Mouse (Mus musculus) intestine, embryonic 15.5 days (tissue): Measurements from ENCODE around the gene Cfap299. TPM values are rescaled to one million over a fixed set of nuclear protein-coding genes. Genes with fewer than 3 reads are reported as not detected.

Source experiments
- ATAC-seq: fragments of 200-750 bp; cut with Nextera tagmentation; 2 replicates; pipeline ENCODE4 v1.8.0; 2017; ENCODE audit warnings: moderate TSS enrichment, moderate library complexity
- H3K27ac ChIP-seq: fragments of 300-500 bp; sonication (generic); 2 replicates; pipeline ENCODE4 v1.5.1; 2015; ENCODE audit warnings: mild to moderate bottlenecking, inconsistent platforms
- H3K27me3 ChIP-seq: fragments of 300-500 bp; sonication (generic); replicated peaks from 2 replicates; pipeline ENCODE4 v1.6.1; 2015; ENCODE audit warnings: inconsistent platforms
- H3K36me3 ChIP-seq: fragments of 300-500 bp; sonication (generic); 2 replicates; pipeline ENCODE4 v1.6.1; 2015; ENCODE audit warnings: inconsistent platforms
- H3K4me1 ChIP-seq: fragments of 300-500 bp; sonication (generic); replicated peaks from 2 replicates; pipeline ENCODE4 v1.6.1; 2015; ENCODE audit warnings: inconsistent platforms
- H3K4me2 ChIP-seq: fragments of 300-500 bp; sonication (generic); replicated peaks from 2 replicates; pipeline ENCODE4 v1.6.1; 2015; ENCODE audit warnings: mild to moderate bottlenecking, inconsistent platforms
- H3K4me3 ChIP-seq: fragments of 300-500 bp; sonication (generic); replicated peaks from 2 replicates; pipeline ENCODE4 v1.5.1; 2015; ENCODE audit warnings: inconsistent platforms
- H3K9ac ChIP-seq: fragments of 300-500 bp; sonication (generic); 2 replicates; pipeline ENCODE4 v1.6.1; 2015; ENCODE audit warnings: inconsistent platforms
- H3K9me3 ChIP-seq: fragments of 300-500 bp; sonication (generic); 2 replicates; pipeline ENCODE4 v1.6.1; 2016; ENCODE audit warnings: inconsistent platforms
- WGBS: fragments of 180-500 bp; shearing (Covaris S2); methylation state at CpG from one replicate; pipeline ENCODE4 v1.1.7; 2015; 5-methylcytosine and 5-hydroxymethylcytosine counted together
- polyA plus RNA-seq: library from polyadenylated mRNA; unstranded; fragments of >200 nt; fragmentation: Nextera tagmentation; extraction: Ambion mirVana; gene quantifications from 2 replicates; pipeline ENCODE4 v1.2.1, GENCODE M21; 2015

Cfap299 gene
- polyA plus RNA-seq, 1 experiment from 2014 or later, result 0.46 TPM

- 37% methylated on average over 5 of the region's 5 CpGs for WGBS
- no peak for ATAC-seq
- H3K4me2 ChIP-seq, result no peak overlapping the region
- H3K4me3 ChIP-seq, result no peak overlapping the region
- no peaks in the 10 kb centered on the region for H3K9me3 ChIP-seq
- 0 out of 2 replicates have a peak, but pooled peaks cover 6% of the 10 kb centered on the region for H3K4me1 ChIP-seq
- no peak overlapping the region for H3K27ac ChIP-seq
- no peak overlapping the region for H3K9ac ChIP-seq
- H3K27me3 ChIP-seq, result no peaks in the 10 kb centered on the region
- no peaks in the 10 kb centered on the region for H3K36me3 ChIP-seq
These were observed 251.7 kb downstream of the Cfap299 start for GRCm38 (mm10) chr5:98580811-98581210.

GRCm38 (mm10) chr5:98582051-98582450 lies 252.9 kb downstream of the Cfap299 start:
- no peak overlapping the region for H3K4me2 ChIP-seq
- ATAC-seq, result no peak
- H3K9ac ChIP-seq, result no peak overlapping the region
- 59% methylated on average over 3 of the region's 3 CpGs for WGBS
- no peak overlapping the region for H3K27ac ChIP-seq
- no peaks in the 10 kb centered on the region for H3K36me3 ChIP-seq
- H3K4me3 ChIP-seq, result no peak overlapping the region
- no peaks in the 10 kb centered on the region for H3K9me3 ChIP-seq
- H3K4me1 ChIP-seq, result no peaks in the 10 kb centered on the region
- H3K27me3 ChIP-seq, result no peaks in the 10 kb centered on the region

- ATAC-seq, result no peak
- no peak overlapping the region for H3K4me3 ChIP-seq
- H3K27ac ChIP-seq, result no peak overlapping the region
- H3K27me3 ChIP-seq, result no peaks in the 10 kb centered on the region
- no peak overlapping the region for H3K9ac ChIP-seq
- no peaks in the 10 kb centered on the region for H3K9me3 ChIP-seq
- H3K36me3 ChIP-seq, result no peaks in the 10 kb centered on the region
- no peaks in the 10 kb centered on the region for H3K4me1 ChIP-seq
- H3K4me2 ChIP-seq, result no peak overlapping the region
These were observed 256.8 kb downstream of the Cfap299 start for GRCm38 (mm10) chr5:98585915-98586314.

GRCm38 (mm10) chr5:98613511-98613910 lies 284.4 kb downstream of the Cfap299 start:
- Histone ChIP-seq H3K4me2 (no peak overlapping the region), H3K9ac (no peak overlapping the region), H3K9me3 (no peaks in the 10 kb centered on the region), H3K4me3 (no peak overlapping the region), H3K36me3 (no peaks in the 10 kb centered on the region), H3K4me1 (no peaks in the 10 kb centered on the region), H3K27me3 (no peaks in the 10 kb centered on the region), H3K27ac (no peak overlapping the region)
- WGBS, result 86% methylated on average over 5 of the region's 5 CpGs
- ATAC-seq, result no peak

- H3K9me3 ChIP-seq, result no peaks in the 10 kb centered on the region
- no peak overlapping the region for H3K9ac ChIP-seq
- no peak overlapping the region for H3K27ac ChIP-seq
- H3K4me1 ChIP-seq, result no peaks in the 10 kb centered on the region
- H3K36me3 ChIP-seq, result no peaks in the 10 kb centered on the region
- no peak for ATAC-seq
- WGBS, result 78% methylated on average over 3 of the region's 3 CpGs
- no peaks in the 10 kb centered on the region for H3K27me3 ChIP-seq
- no peak overlapping the region for H3K4me3 ChIP-seq
- no peak overlapping the region for H3K4me2 ChIP-seq
These were observed 287.8 kb downstream of the Cfap299 start for GRCm38 (mm10) chr5:98616902-98617301.

- H3K4me3 ChIP-seq, result no peak overlapping the region
- no peaks in the 10 kb centered on the region for H3K27me3 ChIP-seq
- H3K27ac ChIP-seq, result no peak overlapping the region
- H3K9me3 ChIP-seq, result no peaks in the 10 kb centered on the region
- no peaks in the 10 kb centered on the region for H3K4me1 ChIP-seq
- H3K9ac ChIP-seq, result no peak overlapping the region
- no peak overlapping the region for H3K4me2 ChIP-seq
- no peak for ATAC-seq
- no peaks in the 10 kb centered on the region for H3K36me3 ChIP-seq
- 64% methylated on average over 4 of the region's 4 CpGs for WGBS
These were observed 288.3 kb downstream of the Cfap299 start for GRCm38 (mm10) chr5:98617416-98617815.

- Histone ChIP-seq H3K9ac (no peak overlapping the region), H3K4me1 (no peaks in the 10 kb centered on the region), H3K4me3 (no peak overlapping the region), H3K4me2 (no peak overlapping the region), H3K36me3 (no peaks in the 10 kb centered on the region), H3K9me3 (no peaks in the 10 kb centered on the region), H3K27ac (no peak overlapping the region), H3K27me3 (no peaks in the 10 kb centered on the region)
- no peak for ATAC-seq
These were observed 321.2 kb downstream of the Cfap299 start for GRCm38 (mm10) chr5:98650345-98650744.

GRCm38 (mm10) chr5:98651049-98651448 lies 321.9 kb downstream of the Cfap299 start:
- Histone ChIP-seq H3K4me2 (no peak overlapping the region), H3K27ac (no peak overlapping the region), H3K27me3 (no peaks in the 10 kb centered on the region), H3K4me1 (no peaks in the 10 kb centered on the region), H3K9ac (no peak overlapping the region), H3K36me3 (no peaks in the 10 kb centered on the region), H3K9me3 (no peaks in the 10 kb centered on the region), H3K4me3 (no peak overlapping the region)
- 43% methylated on average over 5 of the region's 5 CpGs for WGBS
- ATAC-seq, result 0 out of 2 replicates have a peak, but pooled peaks have one; percentile 51

- 91% methylated on average over 5 of the region's 5 CpGs for WGBS
- no peak overlapping the region for H3K9ac ChIP-seq
- no peaks in the 10 kb centered on the region for H3K9me3 ChIP-seq
- no peak for ATAC-seq
- no peak overlapping the region for H3K4me3 ChIP-seq
- no peak overlapping the region for H3K4me2 ChIP-seq
- no peaks in the 10 kb centered on the region for H3K36me3 ChIP-seq
- no peaks in the 10 kb centered on the region for H3K27me3 ChIP-seq
- no peak overlapping the region for H3K27ac ChIP-seq
- H3K4me1 ChIP-seq, result no peaks in the 10 kb centered on the region
These were observed 359.1 kb downstream of the Cfap299 start for GRCm38 (mm10) chr5:98688254-98688653.

- Histone ChIP-seq H3K4me1 (no peaks in the 10 kb centered on the region), H3K9me3 (no peaks in the 10 kb centered on the region), H3K36me3 (no peaks in the 10 kb centered on the region), H3K4me2 (no peak overlapping the region), H3K27ac (no peak overlapping the region), H3K27me3 (no peaks in the 10 kb centered on the region), H3K9ac (no peak overlapping the region), H3K4me3 (no peak overlapping the region)
- ATAC-seq, result no peak
- WGBS, result 55% methylated on average over 5 of the region's 5 CpGs
These were observed 363.0 kb downstream of the Cfap299 start for GRCm38 (mm10) chr5:98692070-98692469.

GRCm38 (mm10) chr5:98696336-98696735 lies 367.2 kb downstream of the Cfap299 start:
- no peak overlapping the region for H3K4me2 ChIP-seq
- no peaks in the 10 kb centered on the region for H3K4me1 ChIP-seq
- no peaks in the 10 kb centered on the region for H3K36me3 ChIP-seq
- ATAC-seq, result no peak
- no peak overlapping the region for H3K27ac ChIP-seq
- H3K9me3 ChIP-seq, result no peaks in the 10 kb centered on the region
- 48% methylated on average over 8 of the region's 8 CpGs for WGBS
- no peaks in the 10 kb centered on the region for H3K27me3 ChIP-seq
- H3K4me3 ChIP-seq, result no peak overlapping the region
- no peak overlapping the region for H3K9ac ChIP-seq

- no peaks in the 10 kb centered on the region for H3K27me3 ChIP-seq
- no peak for ATAC-seq
- no peak overlapping the region for H3K9ac ChIP-seq
- H3K9me3 ChIP-seq, result no peaks in the 10 kb centered on the region
- no peaks in the 10 kb centered on the region for H3K4me1 ChIP-seq
- H3K36me3 ChIP-seq, result no peaks in the 10 kb centered on the region
- no peak overlapping the region for H3K27ac ChIP-seq
- 53% methylated on average over 5 of the region's 5 CpGs for WGBS
- no peak overlapping the region for H3K4me3 ChIP-seq
- H3K4me2 ChIP-seq, result no peak overlapping the region
These were observed 374.9 kb downstream of the Cfap299 start for GRCm38 (mm10) chr5:98703963-98704362.

GRCm38 (mm10) chr5:98706597-98706996 lies 377.5 kb downstream of the Cfap299 start:
- ATAC-seq, result no peak
- WGBS, result 81% methylated on average over 4 of the region's 4 CpGs

GRCm38 (mm10) chr5:98715392-98715791 lies 386.3 kb downstream of the Cfap299 start:
- H3K9me3 ChIP-seq, result no peaks in the 10 kb centered on the region
- no peak overlapping the region for H3K4me3 ChIP-seq
- H3K27ac ChIP-seq, result no peak overlapping the region
- no peak overlapping the region for H3K4me2 ChIP-seq
- ATAC-seq, result no peak
- H3K9ac ChIP-seq, result no peak overlapping the region
- H3K36me3 ChIP-seq, result no peaks in the 10 kb centered on the region
- no peaks in the 10 kb centered on the region for H3K27me3 ChIP-seq
- no peaks in the 10 kb centered on the region for H3K4me1 ChIP-seq
- WGBS, result 73% methylated on average over 2 of the region's 2 CpGs

More at GRCm38 (mm10) chr5:98706597-98706996, 377.5 kb downstream of the Cfap299 start:
- Histone ChIP-seq H3K4me1 (no peaks in the 10 kb centered on the region), H3K27me3 (no peaks in the 10 kb centered on the region), H3K36me3 (no peaks in the 10 kb centered on the region), H3K4me2 (no peak overlapping the region), H3K4me3 (no peak overlapping the region), H3K27ac (no peak overlapping the region), H3K9ac (no peak overlapping the region), H3K9me3 (no peaks in the 10 kb centered on the region)
